Comparison of ENCODE assay signal across 20 mouse cellular contexts in genomic region chr4:153905076-153905475, GRCm38 (mm10). TPM values are rescaled to one million over a fixed set of nuclear protein-coding genes. Genes with fewer than 3 reads are reported as not detected.
DNase-seq lines count a peak whose midpoint lies in the region; ATAC-seq and TF ChIP-seq lines count a peak whose summit lies in the region.
"Had no signal": no experiment of that assay in that cellular context is flagged by ENCODE, and none has a peak within 500 bp of the region (broad histone marks: within the 10 kb centered on the region; RNA-seq: fewer than 3 reads in every experiment).

No protein-coding gene starts in this region.

- TF ChIP-seq CTCF in midbrain, postnatal 0 days (IDR thresholded peaks at IDR 0.05) = no peak

- H3K9ac ChIP-seq in midbrain, postnatal 0 days (replicated peaks; ENCODE audit: low read length, poor library complexity, severe bottlenecking) = no peak overlapping the region
- H3K9ac ChIP-seq in midbrain, embryonic 16.5 days (ENCODE audit: low read depth, low read length) = no peak overlapping the region
- H3K9ac ChIP-seq: embryonic facial prominence, embryonic 13.5 days; forebrain, embryonic 12.5 days; forebrain, embryonic 15.5 days; heart, embryonic 13.5 days; hindbrain, embryonic 15.5 days; intestine, embryonic 15.5 days had no signal

- H3K4me1 ChIP-seq in midbrain, postnatal 0 days (ENCODE audit: insufficient read depth, low read length) = peaks cover 14% of the 10 kb centered on the region; the same call in 1 of the 2 replicates
- H3K4me1 ChIP-seq in midbrain, embryonic 16.5 days (ENCODE audit: control insufficient read depth, insufficient read depth, low read length) = peaks cover 9% of the 10 kb centered on the region; the same call in 1 of the 2 replicates
- H3K4me1 ChIP-seq: embryonic facial prominence, embryonic 10.5 days; embryonic facial prominence, embryonic 13.5 days; forebrain, embryonic 12.5 days; forebrain, embryonic 15.5 days; heart, embryonic 10.5 days; heart, embryonic 13.5 days; intestine, embryonic 15.5 days had no signal

- peak; percentile 6 for DNase-seq in cerebellum, adult 9-11 months
- DNase-seq in cerebellum, adult 8-10 months = no peak
- peak; percentile 28 for DNase-seq in midbrain, postnatal 0 days (ENCODE audit: low spot score)
- peak; percentile 53 for DNase-seq in retina, embryonic 14.5 days (ENCODE audit: low spot score)
- no peak for DNase-seq in gastrocnemius, postnatal 14 days
- DNase-seq: adrenal gland, adult 2 months; cerebellum, postnatal 36 days; gastrocnemius, postnatal 36 days; heart, adult 2 months had no signal

- no peak for ATAC-seq in midbrain, postnatal 0 days (ENCODE audit: low FRiP score)
- no peak for ATAC-seq in midbrain, embryonic 16.5 days
- ATAC-seq: CD4-positive, CD25-positive, alpha-beta regulatory T cell, adult 4 months; forebrain, embryonic 15.5 days; intestine, embryonic 15.5 days had no signal

- H3K27ac ChIP-seq in midbrain, postnatal 0 days (ENCODE audit: low read depth, low read length) = no peak overlapping the region
- H3K27ac ChIP-seq in midbrain, embryonic 16.5 days (ENCODE audit: low read length) = no peak overlapping the region
- H3K27ac ChIP-seq: embryonic facial prominence, embryonic 10.5 days; embryonic facial prominence, embryonic 13.5 days; forebrain, embryonic 12.5 days; forebrain, embryonic 15.5 days; heart, adult 2 months; heart, embryonic 10.5 days; heart, embryonic 13.5 days; hindbrain, embryonic 15.5 days; intestine, embryonic 15.5 days had no signal

- no peak overlapping the region for H3K4me3 ChIP-seq in midbrain, postnatal 0 days (ENCODE audit: low read depth, low read length)
- H3K4me3 ChIP-seq in midbrain, embryonic 16.5 days (ENCODE audit: low read depth, low read length) = no peak overlapping the region
- H3K4me3 ChIP-seq: embryonic facial prominence, embryonic 10.5 days; embryonic facial prominence, embryonic 13.5 days; erythroblast, embryonic 14.5 days; forebrain, embryonic 12.5 days; forebrain, embryonic 15.5 days; heart, adult 2 months; heart, embryonic 10.5 days; heart, embryonic 13.5 days; hindbrain, embryonic 15.5 days; intestine, embryonic 15.5 days had no signal

- 34% methylated on average over 9 of the region's 9 CpGs for WGBS in midbrain, postnatal 0 days
- 47% methylated on average over 9 of the region's 9 CpGs for WGBS in midbrain, embryonic 16.5 days

- intact Hi-C loops in gastrocnemius, postnatal 14 days (cut with DNase I; ENCODE audit: low total_unique reads) = no loop called here

- no peak overlapping the region for H3K4me2 ChIP-seq in midbrain, postnatal 0 days (ENCODE audit: low read depth, low read length, poor library complexity, severe bottlenecking)
- no peak overlapping the region for H3K4me2 ChIP-seq in midbrain, embryonic 16.5 days (ENCODE audit: low read length)
- H3K4me2 ChIP-seq: embryonic facial prominence, embryonic 13.5 days; forebrain, embryonic 12.5 days; forebrain, embryonic 15.5 days; heart, embryonic 13.5 days; hindbrain, embryonic 15.5 days; intestine, embryonic 15.5 days had no signal

- H3K27me3 ChIP-seq in midbrain, postnatal 0 days (ENCODE audit: insufficient read depth, low read length) = no peaks in the 10 kb centered on the region
- no peaks in the 10 kb centered on the region; the same call in 1 of the 2 replicates for H3K27me3 ChIP-seq in midbrain, embryonic 16.5 days (ENCODE audit: control insufficient read depth, insufficient read depth, low read depth, low read length)
- H3K27me3 ChIP-seq: embryonic facial prominence, embryonic 13.5 days; forebrain, embryonic 15.5 days; hindbrain, embryonic 15.5 days; intestine, embryonic 15.5 days had no signal

- H3K36me3 ChIP-seq in midbrain, postnatal 0 days (ENCODE audit: insufficient read depth, low read length) = no peaks in the 10 kb centered on the region
- no peaks in the 10 kb centered on the region for H3K36me3 ChIP-seq in midbrain, embryonic 16.5 days (ENCODE audit: control insufficient read depth, insufficient read depth, low read length)
- H3K36me3 ChIP-seq: embryonic facial prominence, embryonic 10.5 days; embryonic facial prominence, embryonic 13.5 days; forebrain, embryonic 12.5 days; forebrain, embryonic 15.5 days; heart, embryonic 10.5 days; heart, embryonic 13.5 days; hindbrain, embryonic 15.5 days; intestine, embryonic 15.5 days had no signal

- no peaks in the 10 kb centered on the region for H3K9me3 ChIP-seq in midbrain, postnatal 0 days (ENCODE audit: low read length)
- H3K9me3 ChIP-seq in midbrain, embryonic 16.5 days (replicated peaks; ENCODE audit: control insufficient read depth, low read length, poor library complexity, severe bottlenecking) = no peaks in the 10 kb centered on the region; the same call in 1 of the 2 replicates
- H3K9me3 ChIP-seq: embryonic facial prominence, embryonic 10.5 days; embryonic facial prominence, embryonic 13.5 days; forebrain, embryonic 12.5 days; forebrain, embryonic 15.5 days; hindbrain, embryonic 15.5 days; intestine, embryonic 15.5 days had no signal

RNA-seq across cellular contexts. Expression of gene A430005L14Rik, which starts 52.0 kb away (rescaled TPM):
- total RNA-seq in midbrain, postnatal 0 days (2014; rRNA removed) = 31.3 and 38.4 TPM in 2 replicates
- 46.1 and 50.4 TPM in 2 replicates for polyA plus RNA-seq in midbrain, postnatal 0 days (2015; fragmentation: Nextera tagmentation; extraction: Ambion mirVana)
- polyA plus RNA-seq in midbrain, embryonic 16.5 days (2015; fragmentation: Nextera tagmentation; extraction: Ambion mirVana) = 55.5 and 56.8 TPM in 2 replicates
- 10 to 100 TPM in 1 of 2 experiments, 1 to 10 TPM in 1; 9.6 to 10.1 TPM for total RNA-seq in gastrocnemius, postnatal 14 days (2021)

Comparison
In these comparisons a context has a peak if more than half of its experiments do, and no peak if none do; other contexts are left out.
1. DNase-seq: peak in cerebellum, adult 9-11 months (single experiment), midbrain, postnatal 0 days (single experiment) and retina, embryonic 14.5 days (single experiment); none in cerebellum, adult 8-10 months (single experiment) and gastrocnemius, postnatal 14 days (single experiment).